Mouse (Mus musculus): ENCODE measurements around the gene St8sia6.
"Not testable (repeated sequence)": the region's sequence is repeated elsewhere in the genome, so short reads cannot be mapped to it uniquely, and the experiment has no call there.

St8sia6 gene

GRCm38 (mm10) chr2:13757412-13757811, 36.5 kb downstream of the St8sia6 start:
- no peak for DNase-seq

- DNase-seq = no peak
Measured at GRCm38 (mm10) chr2:13755733-13756132, 38.1 kb downstream of the St8sia6 start.

DNA sequence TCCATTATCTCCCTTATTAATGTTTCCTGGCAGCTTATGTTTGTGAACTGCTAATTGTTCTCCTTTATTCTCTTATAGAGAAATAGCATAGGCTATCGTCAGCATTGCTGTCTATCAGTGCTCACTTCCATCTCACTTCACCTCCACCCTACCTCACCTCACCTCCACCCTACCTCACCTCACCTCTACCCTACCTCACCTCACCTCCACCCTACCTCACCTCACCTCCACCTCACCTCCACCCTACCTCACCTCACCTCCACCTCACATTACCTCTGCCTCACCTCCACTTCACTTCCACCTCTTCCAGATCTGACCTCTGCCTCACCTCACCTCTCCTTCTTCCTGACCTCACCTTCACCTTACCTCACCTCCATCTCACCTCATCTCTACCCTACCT, 42.2 kb downstream of the St8sia6 start:
- no peak for DNase-seq

GRCm38 (mm10) chr2:13750777-13751176, 43.1 kb downstream of the St8sia6 start:
- DNase-seq = no peak

- no peak for DNase-seq
Measured at GRCm38 (mm10) chr2:13750089-13750488, 43.8 kb downstream of the St8sia6 start.

DNA sequence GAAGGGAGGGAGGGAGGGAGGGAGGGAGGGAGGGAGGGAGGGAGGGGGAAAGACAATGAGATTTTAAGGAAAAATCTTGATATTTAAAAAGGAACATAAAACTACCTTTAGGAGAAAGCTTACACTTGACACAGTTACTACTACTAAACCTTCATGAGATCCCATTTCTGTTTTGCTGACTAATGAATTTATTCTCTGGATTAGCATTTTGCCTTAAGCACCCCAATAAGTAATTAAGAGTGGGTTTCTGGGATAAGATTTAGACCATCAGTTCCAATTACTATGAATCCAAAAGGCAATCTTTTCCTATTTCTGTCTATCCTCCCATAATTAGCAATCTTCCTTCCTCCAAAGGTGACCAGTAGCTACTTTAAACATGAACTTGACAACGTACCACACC, 44.7 kb downstream of the St8sia6 start:
- DNase-seq = no peak

- DNase-seq = no peak
Measured at GRCm38 (mm10) chr2:13747576-13747975, 46.3 kb downstream of the St8sia6 start.

GRCm38 (mm10) chr2:13746023-13746422, 47.8 kb downstream of the St8sia6 start:
- no peak for DNase-seq

GRCm38 (mm10) chr2:13738704-13739103, 55.2 kb downstream of the St8sia6 start:
- DNase-seq = no peak

DNA sequence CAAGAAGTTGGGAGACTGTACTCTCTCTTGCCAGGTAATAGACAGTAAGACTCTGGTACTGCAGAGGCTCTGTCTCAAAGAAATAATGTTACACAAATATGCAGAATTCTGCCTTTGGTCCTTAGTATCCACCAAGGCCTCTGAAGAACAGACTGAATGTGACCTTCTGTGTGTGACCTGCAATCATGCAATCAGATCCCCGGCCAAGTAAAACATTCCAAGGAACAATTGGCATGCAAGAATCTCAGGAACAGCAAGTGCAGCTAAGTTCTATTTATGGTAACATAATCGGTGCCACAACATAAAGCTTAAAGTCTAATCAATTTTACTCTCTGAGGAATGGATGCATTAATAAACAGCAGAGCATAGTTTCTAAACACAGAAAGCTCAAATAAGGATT, 66.0 kb downstream of the St8sia6 start:
- no peak for DNase-seq

DNA sequence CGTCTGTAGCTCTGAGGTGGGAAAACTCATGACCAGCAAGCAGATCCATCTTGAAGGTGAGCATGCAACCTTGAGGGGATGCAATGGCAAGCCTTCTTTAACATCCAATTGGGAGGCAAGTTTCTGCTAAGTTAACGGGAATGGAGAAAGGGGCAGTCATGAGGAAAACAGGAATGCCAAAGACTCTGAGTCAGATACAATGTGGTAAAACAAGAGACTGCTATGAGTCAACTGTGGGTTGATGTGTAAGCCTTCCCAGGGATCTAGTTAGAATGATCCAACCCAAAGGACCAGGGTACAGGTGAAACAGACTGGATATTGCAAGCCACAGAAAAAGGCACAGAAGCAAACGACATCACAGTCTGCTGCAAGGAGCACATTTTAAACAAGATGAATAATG, 68.3 kb downstream of the St8sia6 start:
- DNase-seq = no peak

DNA sequence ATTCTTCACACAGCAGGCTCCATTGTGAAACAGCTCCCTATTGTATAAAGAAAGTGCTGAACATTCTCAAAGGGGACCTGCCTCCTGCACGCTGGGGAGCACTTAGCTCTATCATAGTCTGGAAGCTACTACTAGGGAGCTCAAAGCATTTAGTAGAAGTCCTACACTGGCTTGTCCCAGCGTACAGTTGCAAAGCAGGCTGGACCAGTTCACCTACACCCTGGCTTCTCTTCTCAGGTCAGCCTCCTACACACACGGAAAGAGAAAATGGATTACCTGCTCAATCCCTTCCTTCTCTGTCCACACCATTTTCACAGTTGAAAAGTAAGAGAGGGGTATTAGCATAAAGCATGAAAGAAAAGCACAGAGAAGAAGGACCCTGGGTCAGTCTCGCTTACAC, 71.6 kb downstream of the St8sia6 start:
- no peak for DNase-seq

DNA sequence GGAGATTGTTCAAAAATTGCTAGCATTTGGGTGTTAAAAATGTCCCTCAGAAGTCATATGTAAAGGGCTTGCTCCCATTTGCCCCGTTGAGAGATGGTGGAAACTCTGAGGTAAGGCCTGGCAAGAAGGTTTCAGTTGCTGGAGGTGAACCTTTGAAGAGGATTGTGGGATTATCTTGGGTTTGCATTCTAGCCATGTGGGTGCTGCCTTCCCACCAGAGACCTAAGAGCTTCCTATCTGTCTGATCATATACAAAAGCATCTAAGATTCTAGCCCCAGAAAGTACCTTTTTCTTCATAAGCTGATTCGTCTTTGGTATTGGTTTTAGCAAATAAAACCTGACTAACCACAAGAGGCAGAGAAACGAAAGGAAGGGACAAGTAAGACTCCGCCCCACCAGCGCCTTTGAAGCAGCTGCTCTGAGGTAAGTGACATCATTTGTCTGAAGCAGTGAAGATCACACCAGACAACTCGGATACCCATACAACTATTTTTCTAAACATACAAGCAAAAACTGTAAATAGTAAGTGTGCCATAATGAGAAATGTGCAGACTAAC, 75.2 kb downstream of the St8sia6 start:
- no peak for DNase-seq

DNA sequence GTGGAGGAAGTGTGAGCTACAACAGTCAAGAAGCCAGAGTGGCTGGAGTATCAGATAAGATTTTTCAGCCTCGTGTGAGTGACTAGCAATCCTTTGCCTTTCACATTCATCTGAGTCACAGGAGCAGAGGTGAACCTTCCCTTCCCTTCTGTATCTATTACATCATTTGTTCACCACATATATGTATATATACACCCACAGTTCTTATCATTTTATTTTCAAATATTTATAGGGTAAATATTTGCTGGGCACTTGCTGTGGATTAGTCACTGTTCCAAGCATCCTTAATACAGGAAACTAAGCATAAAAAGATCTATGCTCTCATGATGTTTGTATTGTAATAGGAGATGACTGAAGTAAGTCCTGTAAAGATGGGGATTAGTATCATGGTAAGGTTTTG, 85.1 kb downstream of the St8sia6 start:
- no peak for DNase-seq

- DNase-seq = no peak
Measured at GRCm38 (mm10) chr2:13697514-13697913, 96.3 kb downstream of the St8sia6 start.

GRCm38 (mm10) chr2:13694417-13694816, 99.4 kb downstream of the St8sia6 start:
- DNase-seq = no peak

GRCm38 (mm10) chr2:13684380-13684779, 109.5 kb downstream of the St8sia6 start:
- no peak for DNase-seq

- DNase-seq = no peak
Measured at GRCm38 (mm10) chr2:13683205-13683570, 110.7 kb downstream of the St8sia6 start.

DNA sequence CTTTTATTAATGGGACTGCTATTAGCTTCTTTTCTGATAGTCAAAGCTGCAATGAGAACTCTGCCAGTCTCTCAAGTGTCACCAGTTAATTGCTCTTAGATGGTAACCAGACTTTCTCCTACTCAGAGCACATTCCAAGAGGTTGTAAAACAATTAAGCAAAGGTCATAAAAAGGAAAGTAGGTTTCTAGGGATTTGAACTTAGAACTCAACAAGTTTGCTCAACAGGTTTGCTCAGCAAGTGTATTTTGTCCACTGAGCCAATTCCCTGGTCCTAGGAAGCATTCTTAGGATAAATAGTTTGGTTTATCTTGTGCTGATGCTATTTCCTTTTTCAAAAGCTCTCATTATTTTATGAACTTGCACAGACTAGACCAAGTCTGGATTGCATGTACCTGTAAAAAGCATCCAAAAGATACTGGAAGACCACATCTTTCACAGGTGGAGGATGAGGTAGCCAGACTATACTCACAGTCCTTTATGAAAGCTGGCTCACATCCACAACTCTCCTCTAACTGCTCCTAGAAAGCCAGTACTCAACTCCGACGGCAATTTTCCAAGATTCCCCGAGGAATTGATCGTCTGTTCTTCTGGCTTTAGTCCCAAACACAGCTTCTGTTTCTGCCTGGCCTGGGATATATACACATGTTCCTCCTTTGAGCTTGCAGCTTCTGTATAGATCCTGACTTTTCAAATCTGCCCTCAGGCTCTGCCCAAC, 111.2 kb downstream of the St8sia6 start:
- DNase-seq = no peak

- DNase-seq = peak; percentile 13
Measured at GRCm38 (mm10) chr2:13672946-13673345, 120.9 kb downstream of the St8sia6 start.

DNA sequence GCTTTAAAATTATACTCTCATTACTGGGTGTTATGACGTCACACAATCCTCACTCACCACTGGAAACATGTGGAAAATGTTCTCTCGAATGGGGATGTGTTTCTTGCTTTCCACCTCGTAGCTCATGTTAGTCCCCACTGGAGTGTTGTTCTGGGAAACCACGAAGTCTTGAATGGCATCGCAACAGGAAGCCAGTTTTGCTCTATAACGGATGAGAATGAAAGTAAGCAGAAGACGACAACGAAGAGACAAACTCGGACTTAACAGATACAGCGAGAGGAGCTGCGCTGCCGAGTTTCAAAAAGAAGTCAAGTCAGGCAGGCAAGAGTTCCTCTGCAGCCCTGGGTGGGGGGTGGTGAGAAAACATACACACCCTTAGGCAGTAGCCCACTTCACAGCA, 121.4 kb downstream of the St8sia6 start:
- DNase-seq = no peak

- DNase-seq = no peak
Measured at GRCm38 (mm10) chr2:13634866-13635265, 159.0 kb downstream of the St8sia6 start.

- DNase-seq = no peak
Measured at GRCm38 (mm10) chr2:13630136-13630832, 163.6 kb downstream of the St8sia6 start.

GRCm38 (mm10) chr2:13603636-13604035, 190.2 kb downstream of the St8sia6 start:
- DNase-seq = not testable (repeated sequence)
